Mouse (Mus musculus) hindbrain, postnatal 0 days (tissue): Measurements from ENCODE around the gene Vmn1r38. TPM values are rescaled to one million over a fixed set of nuclear protein-coding genes. Genes with fewer than 3 reads are reported as not detected.
"Not testable (repeated sequence)": the region's sequence is repeated elsewhere in the genome, so short reads cannot be mapped to it uniquely, and the experiment has no call there.

Experiments
- ATAC-seq: fragments of 200-750 bp; cut with Nextera tagmentation; 2 replicates; pipeline ENCODE4 v1.8.0; 2017; ENCODE audit warnings: mild to moderate bottlenecking, moderate TSS enrichment, moderate library complexity
- DNase-seq: peaks from one replicate; pipeline ENCODE4 v3.0.0-alpha.2; 2015; ENCODE audit warnings: low spot score
- H3K27ac ChIP-seq: fragments of 300-500 bp; sonication (generic); 2 replicates; pipeline ENCODE4 v1.5.1; 2014; ENCODE audit warnings: mild to moderate bottlenecking
- H3K27me3 ChIP-seq: fragments of 300-500 bp; sonication (generic); 2 replicates; pipeline ENCODE4 v1.6.1; 2014; ENCODE audit warnings: low read length, mixed read lengths; ENCODE audit not compliant: insufficient read depth
- H3K36me3 ChIP-seq: fragments of 300-500 bp; sonication (generic); 2 replicates; pipeline ENCODE4 v1.6.1; 2014; ENCODE audit warnings: low read length, mixed read lengths; ENCODE audit not compliant: insufficient read depth
- H3K4me1 ChIP-seq: fragments of 300-500 bp; sonication (generic); 2 replicates; pipeline ENCODE4 v1.6.1; 2014; ENCODE audit warnings: antibody characterized with exemption, low read length, mixed read lengths; ENCODE audit not compliant: insufficient read depth
- H3K4me2 ChIP-seq: fragments of 300-500 bp; sonication (generic); 2 replicates; pipeline ENCODE4 v1.6.1; 2014; ENCODE audit warnings: low read depth, mild to moderate bottlenecking, low read length, moderate library complexity, mixed read lengths
- H3K4me3 ChIP-seq: fragments of 300-500 bp; sonication (generic); 2 replicates; pipeline ENCODE4 v1.5.1; 2014; ENCODE audit warnings: low read length
- H3K9ac ChIP-seq: fragments of 300-500 bp; sonication (generic); replicated peaks from 2 replicates; pipeline ENCODE4 v1.6.1; 2014; ENCODE audit warnings: mild to moderate bottlenecking, low read length, moderate library complexity, mixed read lengths
- H3K9me3 ChIP-seq: fragments of 300-500 bp; sonication (generic); 2 replicates; pipeline ENCODE4 v1.6.1; 2016; ENCODE audit warnings: low read length, mixed read lengths
- CTCF ChIP-seq: IDR thresholded peaks from 2 replicates; pipeline ENCODE4 v1.5.1; 2016; ENCODE audit warnings: antibody characterized with exemption, control low read depth, low read depth
- WGBS: fragments of 180-500 bp; shearing (Covaris S2); extraction: QIAGEN DNeasy Blood & Tissue Kit; methylation state at CpG from one replicate; pipeline ENCODE4 v1.1.7; 2014; 5-methylcytosine and 5-hydroxymethylcytosine counted together
- polyA plus RNA-seq: library from polyadenylated mRNA; unstranded; fragments of >200 nt; fragmentation: Nextera tagmentation; extraction: Ambion mirVana; gene quantifications from 2 replicates; pipeline ENCODE4 v1.2.1, GENCODE M21; 2015
- total RNA-seq: library from RNA; depleted of rRNA; stranded (reverse); fragments of >200 nt; gene quantifications from 2 replicates; pipeline ENCODE4 v1.2.3, GENCODE M21; 2014; rRNA removed

Gene Vmn1r38
- total RNA-seq (not detected in 2 replicates), polyA plus RNA-seq (not detected in 2 replicates)

DNA sequence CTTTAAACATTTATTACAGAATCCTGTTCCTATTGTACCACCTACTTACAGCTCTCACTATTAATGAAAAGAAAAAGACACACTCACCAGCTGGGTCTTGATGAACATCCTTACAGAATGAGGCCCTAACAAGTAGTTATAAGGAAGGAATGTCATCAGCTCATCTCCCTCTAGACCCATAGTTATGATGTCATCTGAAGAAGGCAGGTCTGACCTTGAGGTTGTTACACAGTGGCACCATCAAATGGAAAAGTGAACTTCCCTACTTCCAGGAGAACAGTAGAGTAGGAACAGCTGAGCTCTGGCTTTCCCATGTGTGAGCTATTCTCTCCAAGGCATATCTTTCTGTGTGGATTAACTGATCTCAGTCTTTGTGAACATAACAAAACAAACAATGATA, at the start of gene Vmn1r38:
Gene Vmn1r38 (minus strand): TSS at position 101 of the 400 bp plus-strand sequence.
- not testable (repeated sequence) for H3K4me1 ChIP-seq, H3K27ac ChIP-seq, H3K4me2 ChIP-seq, H3K36me3 ChIP-seq, DNase-seq, H3K9me3 ChIP-seq, H3K27me3 ChIP-seq, H3K4me3 ChIP-seq, ATAC-seq, H3K9ac ChIP-seq

DNA sequence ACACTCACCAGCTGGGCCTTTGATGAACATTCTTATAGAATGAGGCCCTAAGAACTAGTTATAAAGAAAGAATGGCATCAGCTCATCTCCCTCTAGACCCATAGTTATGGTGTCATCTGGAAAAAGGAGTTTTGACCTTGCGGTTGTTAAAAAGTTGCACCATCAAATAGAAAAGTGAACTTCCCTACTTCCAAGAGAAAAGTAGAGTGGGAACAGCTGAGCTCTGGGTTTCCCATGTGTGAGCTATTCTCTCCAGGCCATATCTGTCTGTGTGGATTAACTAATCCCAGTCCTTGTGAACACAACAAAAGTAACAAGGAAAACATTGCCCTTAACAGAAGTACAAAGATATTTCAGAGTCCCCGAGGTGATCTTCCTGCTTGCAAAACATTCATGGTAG, 28.1 kb upstream of the Vmn1r38 start, which contains the start of gene Vmn1r39:
Gene Vmn1r39 (minus strand): TSS at position 101 of the 400 bp plus-strand sequence.
- Histone ChIP-seq H3K4me2 (no peak within 1 kb of the TSS), H3K27me3 (no peaks in the 10 kb centered on the region), H3K4me3 (no peak within 1 kb of the TSS), H3K4me1 (no peaks in the 10 kb centered on the region), H3K9ac (no peak within 1 kb of the TSS), H3K27ac (no peak within 1 kb of the TSS), H3K9me3 (no peaks in the 10 kb centered on the region), H3K36me3 (no peaks in the 10 kb centered on the region)
- ATAC-seq (no peak), DNase-seq (no peak)
- TF ChIP-seq CTCF = no peak
- WGBS = 96% methylated on average over 2 of the region's 2 CpGs

DNA sequence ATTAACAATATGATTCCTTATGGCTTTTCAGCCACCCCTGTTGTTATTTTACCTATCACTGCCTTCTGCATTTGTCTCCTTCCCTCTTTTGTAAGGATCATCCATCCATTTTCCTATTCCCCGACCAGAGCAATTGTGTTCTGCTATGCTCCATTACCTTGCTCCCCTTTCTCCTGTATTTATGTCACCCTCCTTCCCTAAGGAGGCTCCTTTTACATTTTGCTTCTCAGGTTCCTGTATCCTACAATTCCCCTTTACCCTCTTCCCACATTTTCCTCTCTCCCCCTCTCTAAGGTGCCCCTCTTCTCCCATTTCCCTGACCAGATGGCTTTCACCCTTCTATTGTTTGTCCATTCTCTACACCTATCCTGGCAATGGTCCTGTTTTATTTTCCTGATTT, 23.9 kb upstream of the Vmn1r38 start:
- Histone ChIP-seq H3K36me3 (no peaks in the 10 kb centered on the region), H3K4me1 (no peaks in the 10 kb centered on the region), H3K4me3 (no peak overlapping the region), H3K9me3 (no peaks in the 10 kb centered on the region), H3K27me3 (no peaks in the 10 kb centered on the region), H3K9ac (no peak overlapping the region), H3K4me2 (no peak overlapping the region), H3K27ac (no peak overlapping the region)
- no peak for ATAC-seq
- TF ChIP-seq CTCF = no peak
- 35% methylated on average over 1 of the region's 1 CpGs for WGBS
- no peak for DNase-seq

DNA sequence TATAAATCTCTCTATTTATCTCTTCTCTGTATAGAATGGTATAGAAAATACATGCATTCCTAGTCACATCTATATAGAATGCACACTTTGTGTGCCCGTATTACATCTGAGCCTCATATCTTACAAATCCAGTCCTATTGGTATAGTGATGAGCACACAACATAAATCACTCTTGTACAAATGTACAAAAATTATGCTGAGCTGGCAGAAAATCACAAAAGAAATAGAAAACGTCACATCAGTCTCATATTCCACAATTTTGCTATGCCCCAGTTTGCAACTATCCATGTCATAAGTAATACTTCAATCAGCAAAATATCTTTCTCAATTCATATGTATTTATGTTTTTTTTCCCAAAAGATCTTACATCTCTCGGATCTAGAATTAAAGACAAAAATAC, 23.3 kb upstream of the Vmn1r38 start:
- H3K36me3 ChIP-seq = no peaks in the 10 kb centered on the region
- TF ChIP-seq CTCF = no peak
- H3K4me2 ChIP-seq = no peak overlapping the region
- H3K9me3 ChIP-seq = no peaks in the 10 kb centered on the region
- H3K27me3 ChIP-seq = no peaks in the 10 kb centered on the region
- WGBS = 91% methylated on average over 3 of the region's 3 CpGs
- no peak overlapping the region for H3K4me3 ChIP-seq
- H3K4me1 ChIP-seq = no peaks in the 10 kb centered on the region
- H3K9ac ChIP-seq = no peak overlapping the region
- ATAC-seq (no peak), DNase-seq (no peak)
- H3K27ac ChIP-seq = no peak overlapping the region

DNA sequence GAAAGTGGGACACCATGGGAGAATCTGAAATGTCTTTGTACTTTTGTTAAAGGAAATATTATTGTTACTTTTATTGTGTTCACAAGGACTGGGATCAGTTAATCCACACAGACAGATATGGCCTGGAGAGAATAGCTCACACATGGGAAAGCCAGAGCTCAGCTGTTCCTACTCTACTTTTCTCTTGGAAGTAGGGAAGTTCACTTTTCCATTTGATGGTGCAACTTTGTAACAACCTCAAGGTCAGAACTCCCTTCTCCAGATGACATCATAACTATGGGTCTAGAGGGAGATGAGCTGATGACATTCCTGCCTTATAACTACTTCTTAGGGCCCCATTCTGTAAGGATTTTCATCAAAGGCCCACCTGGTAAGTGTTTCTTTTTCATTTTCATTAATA, 53.3 kb downstream of the Vmn1r38 start, which contains the start of gene Vmn1r37:
Gene Vmn1r37 (plus strand): TSS at position 301 of the 400 bp plus-strand sequence.
- ATAC-seq, H3K4me1 ChIP-seq, H3K27ac ChIP-seq, H3K9ac ChIP-seq, H3K4me2 ChIP-seq, H3K27me3 ChIP-seq, DNase-seq, H3K4me3 ChIP-seq, H3K9me3 ChIP-seq, H3K36me3 ChIP-seq: not testable (repeated sequence)

Other genes starting within 250 kb of the Vmn1r38 start
- 8.6 and 9.0 TPM in 2 replicates for gene Mad2l1, start 247.2 kb downstream of the Vmn1r38 start, total RNA-seq
- 23.3 and 24.6 TPM in 2 replicates for gene Mad2l1, start 247.2 kb downstream of the Vmn1r38 start, polyA plus RNA-seq
- gene Vmn1r32, start 222.5 kb downstream of the Vmn1r38 start, total RNA-seq = 0.16 TPM in 1 of 2 replicates, not detected in the other
- gene Vmn1r32, start 222.5 kb downstream of the Vmn1r38 start, polyA plus RNA-seq = 0.06 TPM in 1 of 2 replicates, not detected in the other
- not detected in 2 replicates for gene Vmn1r33, start 164.3 kb downstream of the Vmn1r38 start, total RNA-seq
- gene Vmn1r33, start 164.3 kb downstream of the Vmn1r38 start, polyA plus RNA-seq = not detected in 2 replicates
- not detected in 2 replicates for gene Vmn1r34, start 138.7 kb downstream of the Vmn1r38 start, total RNA-seq
- not detected in 2 replicates for gene Vmn1r34, start 138.7 kb downstream of the Vmn1r38 start, polyA plus RNA-seq
- not detected in 2 replicates for gene Vmn1r35, start 96.7 kb downstream of the Vmn1r38 start, total RNA-seq
- not detected in 2 replicates for gene Vmn1r35, start 96.7 kb downstream of the Vmn1r38 start, polyA plus RNA-seq
- gene Vmn1r36, start 63.5 kb downstream of the Vmn1r38 start, total RNA-seq = not detected in 2 replicates
- not detected in 2 replicates for gene Vmn1r36, start 63.5 kb downstream of the Vmn1r38 start, polyA plus RNA-seq
- gene Vmn1r37, start 53.2 kb downstream of the Vmn1r38 start, total RNA-seq = 0.37 TPM in 1 of 2 replicates, not detected in the other
- 0.18 TPM in 1 of 2 replicates, not detected in the other for gene Vmn1r37, start 53.2 kb downstream of the Vmn1r38 start, polyA plus RNA-seq
- gene Vmn1r39, start 28.0 kb upstream of the Vmn1r38 start, total RNA-seq = 0.11 TPM in 1 of 2 replicates, not detected in the other
- gene Vmn1r39, start 28.0 kb upstream of the Vmn1r38 start, polyA plus RNA-seq = not detected in 2 replicates
- 43.5 and 55.2 TPM in 2 replicates for gene Gng12, start 113.8 kb upstream of the Vmn1r38 start, total RNA-seq
- gene Gng12, start 113.8 kb upstream of the Vmn1r38 start, polyA plus RNA-seq = 91.4 and 102 TPM in 2 replicates